Mouse (Mus musculus) cortical plate, adult 2 months (tissue): Measurements from ENCODE around the gene Foxp1.

ENCODE experiments used
- CTCF ChIP-seq: fragments of 200-500 bp; IDR thresholded peaks from 2 replicates; pipeline ENCODE4 v1.5.1; 2011; ENCODE audit warnings: mild to moderate bottlenecking, control low read depth, low read length; ENCODE audit not compliant: insufficient read depth; ENCODE audit errors: extremely low read depth
- POLR2A ChIP-seq: fragments of 200-500 bp; IDR thresholded peaks from 2 replicates; pipeline ENCODE4 v1.6.1; 2011; ENCODE audit warnings: mild to moderate bottlenecking, low read length, control low read depth; ENCODE audit not compliant: insufficient read depth; ENCODE audit errors: extremely low read depth

- TF ChIP-seq POLR2A (no peak), CTCF (no peak)
These were observed 184.9 kb downstream of the Foxp1 start for GRCm38 (mm10) chr6:99337575-99337974.
